Mouse (Mus musculus) urinary bladder, postnatal 36 days (tissue): ENCODE measurements around the gene Sap30l.
"Not testable (repeated sequence)": the region's sequence is repeated elsewhere in the genome, so short reads cannot be mapped to it uniquely, and the experiment has no call there.

Experiments
- DNase-seq, 2 experiments: peaks; one replicate each; pipeline ENCODE4 v3.0.0; 2022; ENCODE audit warnings: low spot score in 2 of 2, mixed read lengths in 1 of 2

The Sap30l gene

DNA sequence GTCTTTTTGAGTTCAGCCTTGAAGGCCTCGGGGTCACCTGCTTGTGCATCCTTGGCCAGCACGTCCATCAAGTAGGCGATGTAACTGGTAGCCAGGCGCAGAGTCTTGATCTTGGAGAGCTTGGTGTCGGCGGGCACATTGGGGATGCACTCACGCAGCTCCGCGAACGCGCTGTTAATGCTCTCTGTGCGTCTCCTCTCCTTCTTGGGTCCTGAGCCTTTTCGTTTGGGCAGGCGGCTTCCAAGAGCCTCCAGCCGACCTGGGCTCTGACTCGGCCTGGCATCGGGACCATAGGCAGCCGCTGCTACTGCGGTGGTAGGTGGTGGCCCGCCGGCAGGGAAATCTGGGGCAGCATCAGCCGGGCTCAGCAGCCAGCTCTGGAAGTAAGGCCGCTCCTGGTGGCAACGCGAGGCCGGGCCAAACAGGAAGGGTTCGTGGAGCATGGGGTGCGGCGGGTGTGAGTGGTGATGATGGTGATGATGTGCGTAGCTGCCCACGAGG, 29.9 kb downstream of the Sap30l start:
- no peak for DNase-seq

DNA sequence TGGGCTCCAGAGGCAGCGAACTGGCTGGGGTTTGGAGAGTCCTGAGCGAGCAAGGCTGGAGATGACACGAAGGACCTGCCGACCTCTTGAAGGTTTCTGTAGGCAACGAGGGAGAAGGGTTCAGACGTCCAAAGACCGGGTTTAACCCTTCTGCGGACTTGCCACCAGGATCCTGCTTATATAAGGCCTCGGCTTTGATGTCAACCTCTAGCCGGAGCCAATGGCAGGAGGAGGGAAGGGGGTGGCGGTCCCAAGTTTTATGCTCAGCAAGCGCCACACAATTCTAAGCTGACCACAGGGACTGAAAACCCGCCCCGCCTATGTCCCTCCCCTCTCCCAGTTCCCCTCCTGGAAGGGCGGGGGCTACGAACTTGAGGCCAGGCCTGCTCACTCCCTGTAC, 30.4 kb downstream of the Sap30l start:
- no peak for DNase-seq

DNA sequence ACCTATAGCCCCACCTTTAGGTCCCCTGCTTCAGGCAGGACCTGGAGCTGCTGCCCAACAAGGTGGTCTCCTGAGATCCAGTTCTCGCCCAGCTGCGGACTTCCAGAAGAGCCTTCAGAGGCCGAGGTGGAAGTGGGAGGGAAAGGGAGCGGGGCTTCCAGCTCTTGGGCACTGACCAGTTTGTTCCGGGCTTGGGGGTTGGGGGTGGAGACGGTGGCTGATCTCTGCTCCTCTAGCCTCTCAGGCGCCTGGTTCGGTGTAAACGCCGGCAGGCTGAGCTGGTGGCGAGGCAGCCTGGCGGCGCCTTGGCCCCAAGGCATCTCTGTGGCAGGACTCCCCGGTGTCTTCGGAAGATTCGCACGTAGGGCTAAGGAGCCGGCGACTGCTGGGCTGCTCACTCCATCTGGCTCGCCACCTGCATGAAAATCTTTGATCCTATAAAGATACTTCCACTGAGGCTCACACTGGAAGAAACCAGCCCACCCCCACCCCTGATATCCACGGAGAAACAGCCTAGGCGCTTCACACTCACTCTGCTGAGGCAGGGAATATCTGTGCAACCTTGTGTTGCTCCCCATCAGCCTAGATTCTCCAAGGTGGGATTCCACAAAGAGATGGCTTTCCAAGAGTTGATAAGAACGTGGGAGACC, 31.2 kb downstream of the Sap30l start, which contains the start of gene Hand1:
Gene Hand1, minus strand, starts transcription at position 267 of the 650 bp plus-strand sequence.
- no peak for DNase-seq

DNA sequence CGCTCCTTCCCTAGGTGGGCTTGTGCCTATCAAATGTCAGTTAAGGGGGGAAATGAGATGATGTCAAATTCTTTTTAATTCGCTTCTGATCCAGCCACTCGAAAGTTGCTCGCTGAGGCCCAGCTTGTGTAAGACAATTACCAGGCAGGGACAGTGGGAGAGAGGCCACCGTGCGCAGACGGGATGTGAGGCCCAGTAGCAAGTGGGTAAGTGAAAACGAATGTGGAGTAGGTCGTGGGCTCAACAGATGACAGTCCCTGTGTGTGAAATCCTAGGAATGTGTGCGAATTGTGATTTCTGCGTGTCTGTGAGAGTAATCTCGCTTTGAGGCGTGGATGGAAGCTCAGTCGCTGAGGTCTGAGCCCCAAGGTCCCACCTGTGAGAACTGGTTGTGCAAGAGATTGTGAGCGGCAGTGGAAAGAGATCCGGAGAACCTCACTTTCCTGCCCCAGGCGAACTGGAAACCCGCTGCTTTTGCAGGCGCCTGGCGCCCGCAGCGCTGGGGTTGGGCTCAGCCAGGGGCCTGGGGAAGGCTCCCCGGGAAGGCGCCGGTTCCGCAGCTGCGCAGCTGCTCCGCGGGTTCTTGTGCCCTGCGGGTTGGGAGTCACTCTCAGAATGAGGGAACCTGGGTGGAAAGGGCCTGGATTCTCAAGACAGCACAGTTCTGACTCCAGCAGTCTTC, 32.0 kb downstream of the Sap30l start:
- DNase-seq: no peak

DNA sequence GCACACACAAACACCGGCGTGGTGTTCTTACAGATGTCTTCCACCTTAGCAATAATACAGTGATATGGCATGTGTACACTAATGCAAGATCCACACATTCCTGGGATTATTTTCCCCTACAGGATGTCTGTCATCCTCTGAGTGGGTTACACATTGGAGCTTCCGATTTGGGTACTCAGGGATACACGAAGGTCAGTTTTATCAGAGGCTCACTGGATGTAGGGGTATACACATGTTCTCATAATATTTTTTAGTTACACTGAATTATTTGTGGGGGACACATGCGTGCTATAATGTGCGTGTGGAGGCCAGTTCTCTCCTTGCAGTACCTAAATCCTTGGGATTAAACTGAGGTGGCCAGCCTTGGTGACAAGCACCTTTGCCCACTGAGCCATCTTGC, 32.6 kb downstream of the Sap30l start:
- no peak for DNase-seq

DNA sequence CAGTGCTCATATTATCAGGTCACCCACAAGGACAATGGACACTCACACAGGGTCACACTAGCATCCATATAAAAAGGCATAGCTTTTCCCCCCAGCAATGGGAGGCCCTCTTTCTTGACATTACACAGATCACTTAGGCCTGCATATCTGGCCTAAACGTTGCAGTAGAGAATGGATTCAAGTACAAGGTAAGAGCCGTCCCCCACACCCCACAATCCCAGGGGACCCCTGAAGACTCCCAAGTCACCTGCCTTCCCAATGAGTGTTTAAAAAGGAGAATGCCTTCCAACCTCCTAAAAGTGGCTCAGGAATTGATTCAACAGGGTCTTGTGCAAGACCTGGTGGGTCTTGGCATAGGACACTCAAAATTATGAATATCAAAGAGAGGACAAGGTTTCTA, 33.9 kb downstream of the Sap30l start:
- no peak for DNase-seq

DNA sequence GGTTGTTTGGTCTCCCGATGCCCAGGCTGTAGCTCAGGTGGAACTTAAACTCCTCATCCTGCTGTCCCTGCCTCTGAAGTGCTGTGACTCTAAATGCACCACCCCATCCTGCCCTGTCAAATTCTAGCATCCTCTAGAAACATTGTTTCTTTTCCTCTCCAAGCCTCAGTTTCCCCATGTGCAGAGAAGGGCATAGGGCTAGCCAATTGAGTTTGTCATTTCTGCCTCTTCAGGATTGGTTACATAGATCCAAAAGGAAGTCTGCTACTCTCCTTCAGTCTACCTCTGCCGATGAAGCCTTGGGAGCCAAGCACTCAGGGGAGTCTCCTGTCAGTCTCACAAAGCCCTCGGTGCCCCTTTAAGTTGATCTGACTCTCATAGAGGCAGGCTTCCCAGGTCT, 34.5 kb downstream of the Sap30l start:
- no peak for DNase-seq

DNA sequence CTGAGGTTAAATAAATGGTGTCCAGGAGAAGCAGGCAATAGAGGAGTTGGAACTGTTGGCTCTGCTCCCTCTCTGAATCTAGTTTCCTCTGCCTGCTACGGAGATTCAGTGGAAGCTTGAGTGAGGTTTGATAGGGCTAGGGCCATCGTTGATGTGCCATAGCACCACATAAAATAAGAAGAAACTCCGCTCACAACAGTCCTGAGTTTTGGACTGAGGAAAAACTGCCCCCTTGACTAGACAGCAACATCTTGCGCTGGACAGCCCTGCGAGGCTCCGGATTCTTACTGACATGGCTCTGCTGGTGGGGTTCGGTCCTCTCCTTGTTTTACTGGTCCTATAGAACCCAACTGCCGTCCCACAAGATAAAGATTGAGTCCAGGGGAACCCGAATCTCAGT, 35.0 kb downstream of the Sap30l start:
- no peak for DNase-seq

DNA sequence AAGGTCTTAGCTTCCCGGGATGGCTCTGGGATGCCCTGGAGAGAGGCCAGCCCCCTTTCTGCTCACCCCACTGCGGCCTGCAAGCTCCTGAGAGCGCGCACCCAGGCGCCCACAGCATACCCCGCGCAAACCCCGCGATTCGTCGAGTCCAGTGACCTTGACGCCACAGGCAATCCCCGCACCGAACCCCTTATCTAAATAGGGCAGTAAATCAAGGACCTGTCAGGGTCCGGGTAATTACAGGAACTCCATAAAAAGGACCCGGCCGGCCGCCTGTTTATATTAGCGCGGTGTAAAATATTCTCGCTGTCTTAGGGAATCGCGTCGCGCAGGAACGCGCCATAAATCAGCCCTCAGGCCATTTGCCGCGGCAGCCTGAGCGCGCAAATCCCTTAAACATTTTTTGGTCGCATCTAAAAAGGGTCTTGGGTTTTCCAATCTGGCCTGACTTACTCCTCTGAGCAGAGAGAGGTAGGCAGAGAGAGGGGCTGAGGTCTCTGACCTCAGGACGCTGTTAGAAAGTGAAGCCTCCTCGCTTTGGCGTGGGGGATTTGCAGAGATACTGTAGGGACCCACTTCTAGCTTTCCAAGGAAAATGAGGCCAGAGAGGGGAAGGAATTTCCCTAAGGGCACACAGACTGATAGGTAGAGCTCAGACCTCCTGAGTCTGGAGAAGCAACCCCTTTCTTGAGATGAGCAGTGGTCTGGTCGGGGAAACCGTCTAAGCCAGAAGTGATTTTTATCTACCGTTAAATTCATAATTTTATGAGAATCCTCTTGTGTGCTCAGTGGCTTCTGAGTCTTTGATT, 35.6 kb downstream of the Sap30l start:
- DNase-seq: no peak

DNA sequence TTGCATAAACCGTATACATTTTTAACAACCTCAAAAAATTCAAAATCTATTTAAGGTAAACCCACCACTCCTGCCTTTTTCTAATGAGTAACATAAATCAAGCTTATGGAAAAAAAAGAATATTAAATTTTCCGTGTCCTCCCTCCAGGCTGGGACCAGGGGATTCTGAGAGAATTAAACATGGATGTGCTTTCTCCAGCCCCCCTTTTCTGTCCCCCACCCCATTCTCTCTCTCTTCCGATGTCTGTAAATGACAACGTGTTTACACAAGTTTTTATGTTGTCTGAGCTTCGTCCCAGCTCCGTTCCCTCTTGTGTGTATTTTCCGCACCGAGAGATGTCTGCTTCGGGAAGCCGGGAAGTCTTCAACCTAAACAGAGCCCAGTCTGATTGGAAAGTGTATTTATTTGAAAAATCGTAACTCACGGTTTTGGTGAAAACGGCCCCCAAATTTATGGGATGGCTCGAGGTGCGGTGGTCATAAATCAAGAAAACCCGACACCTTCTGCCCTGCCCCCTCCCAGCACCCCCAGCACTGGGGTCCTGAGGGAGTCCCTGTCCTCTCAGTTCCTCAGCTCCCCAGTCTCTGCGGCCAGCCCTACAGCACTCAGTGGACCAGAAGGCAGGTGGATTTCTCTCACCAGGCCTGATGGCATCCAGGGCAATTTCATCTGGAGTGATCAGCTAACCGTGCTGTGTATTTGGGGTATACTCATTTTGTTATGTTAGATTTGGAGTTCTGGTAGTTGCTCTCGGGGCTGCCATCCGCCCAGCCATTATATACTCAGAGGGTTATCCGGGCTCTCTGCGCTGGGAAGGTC, 36.6 kb downstream of the Sap30l start:
- DNase-seq: no peak

DNA sequence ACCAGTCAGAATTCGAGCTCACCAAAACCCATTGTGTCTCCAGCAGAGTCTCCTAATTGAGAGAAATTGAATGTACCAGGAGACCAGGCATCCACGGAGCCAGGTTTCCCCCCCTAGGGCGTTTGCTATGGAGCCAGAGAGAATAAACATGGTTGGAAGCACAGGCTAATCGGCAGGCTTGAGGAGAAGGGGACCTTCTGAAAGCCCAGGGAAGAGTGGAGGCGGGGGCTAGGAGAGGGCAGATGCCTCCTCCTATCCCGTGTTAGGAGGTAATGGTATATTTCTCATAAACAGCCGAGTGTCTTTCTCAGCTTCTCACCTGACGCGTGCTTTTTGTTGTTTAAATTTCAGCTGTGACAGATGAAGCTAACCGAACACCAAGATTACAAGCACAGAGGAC, 39.5 kb downstream of the Sap30l start:
- no peak for DNase-seq

DNA sequence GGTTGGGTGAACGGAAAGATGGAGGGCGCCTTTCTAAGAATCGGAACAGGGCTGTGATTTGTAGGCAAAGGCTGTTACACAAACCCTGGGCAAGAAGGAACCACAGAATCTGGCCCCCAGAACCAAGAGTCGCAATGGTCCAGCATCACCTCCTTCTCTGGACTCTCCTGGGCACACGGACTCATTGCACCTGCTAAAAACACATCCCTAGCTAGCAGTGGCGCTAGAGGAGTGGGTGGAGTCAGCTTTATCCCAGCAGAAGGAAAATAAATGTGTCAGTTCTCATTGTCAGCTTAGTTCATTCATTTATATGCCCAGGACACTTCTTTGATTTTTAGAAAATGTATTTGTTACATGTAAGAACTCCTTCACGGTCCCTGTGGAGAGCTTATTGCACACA, 40.0 kb downstream of the Sap30l start:
- DNase-seq: no peak

DNA sequence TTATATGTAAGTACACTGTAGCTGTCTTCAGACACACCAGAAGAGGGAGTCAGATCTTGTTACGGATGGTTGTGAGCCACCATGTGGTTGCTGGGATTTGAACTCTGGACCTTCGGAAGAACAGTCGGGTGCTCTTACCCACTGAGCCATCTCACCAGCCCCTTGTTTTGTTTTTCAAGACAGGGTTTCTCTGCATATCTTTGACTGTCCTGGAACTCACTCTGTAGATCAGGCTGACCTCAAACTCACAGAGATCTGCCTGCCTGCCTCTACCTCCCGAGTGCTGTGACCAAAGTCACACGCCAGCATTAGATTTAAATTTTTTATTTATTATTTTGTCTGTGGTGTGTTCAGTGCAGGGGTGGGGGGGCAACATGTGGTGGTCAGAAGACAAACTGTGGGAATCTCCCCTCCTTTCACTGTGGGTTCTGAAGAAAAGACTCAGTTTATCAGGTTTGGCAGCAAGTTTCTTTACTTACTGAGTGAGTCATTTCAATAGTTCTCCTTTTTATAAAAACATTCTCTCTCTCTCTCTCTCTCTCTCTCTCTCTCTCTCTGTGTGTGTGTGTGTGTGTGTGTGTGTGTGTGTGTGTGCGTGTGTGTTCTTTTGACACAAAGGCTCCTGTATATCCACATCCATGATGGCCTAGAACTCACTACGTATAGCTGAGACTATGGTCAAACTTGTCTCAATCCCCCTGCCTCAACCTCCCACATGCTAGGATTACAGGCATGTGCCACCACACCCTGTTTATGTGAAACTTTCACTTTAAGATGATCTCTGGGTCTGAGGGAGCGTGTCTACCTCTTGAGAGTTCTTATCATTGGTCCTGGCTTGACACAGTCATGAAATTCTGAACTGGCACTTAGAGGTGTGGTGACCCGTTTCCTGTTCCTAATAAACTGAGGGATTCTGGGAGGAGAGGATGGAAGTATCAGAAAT, 45.3 kb downstream of the Sap30l start:
- DNase-seq: not testable (repeated sequence)

DNA sequence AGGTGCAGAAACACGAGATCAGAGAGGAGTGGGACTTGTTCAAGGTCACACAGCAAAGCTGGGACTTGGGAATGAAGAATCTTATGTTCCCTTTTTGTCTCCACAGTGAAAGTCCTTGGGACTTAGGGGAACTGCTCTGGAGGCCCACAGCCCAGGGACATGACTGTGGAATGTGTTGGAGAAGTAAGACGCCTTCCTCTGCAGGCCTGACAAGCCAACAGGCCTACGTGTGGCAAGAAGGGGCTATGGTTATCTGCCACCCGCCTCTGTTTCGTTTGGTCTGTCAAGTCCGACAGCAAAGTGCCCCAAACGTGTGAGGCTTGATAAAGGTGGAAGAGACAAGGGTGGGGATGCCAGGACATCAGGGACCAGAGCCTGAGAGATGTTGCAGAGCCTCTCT, 46.0 kb downstream of the Sap30l start:
- no peak for DNase-seq

DNA sequence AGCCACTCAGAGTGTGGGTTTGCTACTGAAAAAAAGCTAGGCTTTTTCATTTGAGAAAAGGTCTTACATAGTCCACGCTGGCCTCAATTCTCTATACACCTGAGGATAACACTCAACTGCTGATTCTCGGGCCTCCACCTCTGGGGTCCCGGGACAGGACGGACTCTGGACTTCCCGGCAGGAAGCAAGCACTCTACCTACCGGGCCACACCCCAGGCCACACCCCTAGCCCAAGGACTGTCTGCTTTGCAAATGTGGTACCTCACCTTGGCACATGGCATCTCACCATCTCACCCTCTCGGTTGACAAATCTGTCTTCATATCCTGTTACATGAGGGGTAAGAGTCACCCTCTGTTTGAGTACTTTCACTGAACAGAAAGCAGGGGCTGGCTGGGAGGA, 48.9 kb downstream of the Sap30l start:
- no peak for DNase-seq

DNA sequence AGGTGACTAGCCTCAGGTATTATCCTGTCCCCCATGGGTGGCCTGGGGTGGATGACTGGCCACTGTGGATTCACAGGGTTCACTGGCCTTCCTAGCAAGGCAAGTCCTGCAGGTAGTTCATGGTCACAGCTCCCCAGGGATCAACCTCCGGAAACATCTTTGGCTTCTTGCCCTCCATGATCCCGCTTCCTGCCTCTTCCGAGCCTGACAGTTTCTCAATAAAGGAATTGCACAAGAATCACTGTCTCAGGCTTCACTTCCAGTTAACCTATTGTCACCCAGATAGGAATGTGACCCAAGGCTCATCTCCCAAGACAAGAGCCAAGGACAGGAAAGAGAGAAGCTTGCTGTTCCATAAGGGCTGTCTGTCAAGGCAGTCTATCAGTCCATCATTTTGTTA, 49.5 kb downstream of the Sap30l start:
- DNase-seq: no peak

DNA sequence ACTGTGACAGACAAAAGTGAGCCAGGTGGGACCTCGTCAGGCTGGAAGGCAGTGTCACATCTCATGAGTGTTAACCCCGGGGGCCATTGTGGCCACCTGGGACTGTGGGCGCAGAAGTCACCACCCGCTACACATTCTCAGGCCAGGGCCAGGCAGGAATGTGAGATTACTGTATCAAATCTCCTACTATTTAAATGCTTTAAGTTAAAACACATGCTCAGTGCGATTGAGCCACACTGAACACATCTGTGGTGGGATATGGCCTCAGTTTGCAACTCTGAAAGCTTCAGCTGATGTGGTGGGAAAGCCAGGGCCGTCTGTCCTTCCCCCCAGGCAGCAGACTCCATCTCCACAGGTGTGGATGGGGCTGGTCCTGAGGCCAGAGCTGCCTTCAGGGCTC, 52.1 kb downstream of the Sap30l start:
- DNase-seq: no peak

DNA sequence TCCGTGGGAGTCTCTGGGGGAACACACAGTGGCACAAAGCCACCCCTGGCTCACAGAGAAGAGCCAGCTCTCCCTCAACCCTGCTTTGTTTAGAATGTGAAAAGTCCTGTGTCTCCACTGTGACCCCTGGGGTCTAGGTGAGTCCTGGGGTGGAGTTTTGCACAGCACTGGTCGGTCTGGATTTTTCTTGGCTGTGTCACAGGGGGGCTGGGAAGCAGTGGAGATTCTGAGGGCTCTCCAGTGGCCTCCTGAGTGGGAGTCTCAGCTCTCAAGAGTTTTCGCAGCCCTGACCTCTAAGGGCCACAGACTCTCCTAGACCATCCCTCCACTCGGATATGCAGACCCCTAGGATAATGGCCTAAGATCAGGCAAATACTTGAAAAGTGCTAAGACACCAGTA, 56.3 kb downstream of the Sap30l start:
- peak; percentile 26 to 38 for DNase-seq
